ENCODE assay signal across 17 mouse cellular contexts in genomic region chr12:25235071-25235470, GRCm38 (mm10).
A peak's percentile ranks its signal among the peaks of the same experiment; 100 is the strongest.
DNase-seq lines count a peak whose midpoint lies in the region; ATAC-seq and TF ChIP-seq lines count a peak whose summit lies in the region.
"Had no signal": no experiment of that assay in that cellular context is flagged by ENCODE, and none has a peak within 500 bp of the region (broad histone marks: within the 10 kb centered on the region; RNA-seq: fewer than 3 reads in every experiment).

No protein-coding gene starts in this region.

- peak; percentile 26 for DNase-seq in heart, postnatal 4 days
- DNase-seq in liver, adult 2 months (ENCODE audit: extremely low read depth, low read depth, low spot score), result peak; percentile 68
- peak; percentile 58 for DNase-seq in embryonic facial prominence, embryonic 14.5 days (ENCODE audit: low spot score)
- DNase-seq: adrenal gland, postnatal 25 days; cerebellum, adult 18-20 months; right cerebral cortex, postnatal 25 days; thymus, postnatal 36 days had no signal

- no peaks in the 10 kb centered on the region for H3K9me3 ChIP-seq in forebrain, embryonic 15.5 days
- no peaks in the 10 kb centered on the region for H3K9me3 ChIP-seq in forebrain, embryonic 13.5 days (replicated peaks)
- H3K9me3 ChIP-seq in heart, embryonic 12.5 days (replicated peaks), result no peaks in the 10 kb centered on the region
- no peaks in the 10 kb centered on the region for H3K9me3 ChIP-seq in liver, embryonic 12.5 days (replicated peaks)
- H3K9me3 ChIP-seq in embryonic facial prominence, embryonic 14.5 days (ENCODE audit: control insufficient read depth, low read length), result no peaks in the 10 kb centered on the region
- H3K9me3 ChIP-seq: heart, embryonic 15.5 days; hindbrain, embryonic 10.5 days; midbrain, embryonic 10.5 days had no signal

- H3K4me3 ChIP-seq in forebrain, embryonic 15.5 days, result no peak overlapping the region
- no peak overlapping the region for H3K4me3 ChIP-seq in forebrain, embryonic 13.5 days
- H3K4me3 ChIP-seq in heart, embryonic 12.5 days, result no peak overlapping the region
- no peak overlapping the region for H3K4me3 ChIP-seq in liver, adult 2 months (ENCODE audit: insufficient read depth, low read depth, low read length)
- H3K4me3 ChIP-seq in liver, embryonic 12.5 days, result no peak overlapping the region
- H3K4me3 ChIP-seq in embryonic facial prominence, embryonic 14.5 days (ENCODE audit: low read depth, low read length), result no peak overlapping the region
- H3K4me3 ChIP-seq: heart, embryonic 15.5 days; hindbrain, embryonic 10.5 days; midbrain, embryonic 10.5 days had no signal

- no peak overlapping the region for H3K9ac ChIP-seq in forebrain, embryonic 15.5 days (replicated peaks)
- H3K9ac ChIP-seq in forebrain, embryonic 13.5 days, result no peak overlapping the region
- no peak overlapping the region for H3K9ac ChIP-seq in heart, embryonic 12.5 days
- peak overlapping the region; percentile 43; the same call in 1 of the 2 replicates for H3K9ac ChIP-seq in liver, adult 2 months (ENCODE audit: low read depth, low read length)
- no peak overlapping the region for H3K9ac ChIP-seq in liver, embryonic 12.5 days
- H3K9ac ChIP-seq in embryonic facial prominence, embryonic 14.5 days (ENCODE audit: low read depth, low read length), result no peak overlapping the region
- H3K9ac ChIP-seq: heart, embryonic 15.5 days had no signal

- peaks cover 13% of the 10 kb centered on the region for H3K4me1 ChIP-seq in forebrain, embryonic 15.5 days
- H3K4me1 ChIP-seq in forebrain, embryonic 13.5 days, result 0 out of 2 replicates have a peak, but pooled peaks cover 8% of the 10 kb centered on the region
- H3K4me1 ChIP-seq in heart, embryonic 12.5 days (replicated peaks), result peaks cover 30% of the 10 kb centered on the region
- H3K4me1 ChIP-seq in liver, adult 2 months (ENCODE audit: control insufficient read depth, insufficient read depth, low read length), result peaks cover 24% of the 10 kb centered on the region
- H3K4me1 ChIP-seq in liver, embryonic 12.5 days, result peaks cover 14% of the 10 kb centered on the region
- peaks cover 19% of the 10 kb centered on the region for H3K4me1 ChIP-seq in embryonic facial prominence, embryonic 14.5 days (ENCODE audit: control insufficient read depth, insufficient read depth, low read length)

- H3K79me2 ChIP-seq in liver, adult 2 months (ENCODE audit: control insufficient read depth, insufficient read depth, low read length), result no peaks in the 10 kb centered on the region

- TF ChIP-seq CTCF in liver, adult 2 months (IDR thresholded peaks at IDR 0.05; ENCODE audit: low read depth, low read length), result no peak

- no peak for ATAC-seq in forebrain, embryonic 15.5 days (replicated peaks)
- no peak for ATAC-seq in forebrain, embryonic 13.5 days
- no peak for ATAC-seq in heart, embryonic 12.5 days (ENCODE audit: insufficient number of reproducible peaks, low FRiP score)
- no peak for ATAC-seq in liver, embryonic 12.5 days
- ATAC-seq in embryonic facial prominence, embryonic 14.5 days (ENCODE audit: low read depth), result no peak
- ATAC-seq: hindbrain, postnatal 0 days; intestine, postnatal 0 days had no signal

- no peaks in the 10 kb centered on the region for H3K36me3 ChIP-seq in forebrain, embryonic 15.5 days
- no peaks in the 10 kb centered on the region for H3K36me3 ChIP-seq in forebrain, embryonic 13.5 days (ENCODE audit: poor library complexity, severe bottlenecking)
- H3K36me3 ChIP-seq in heart, embryonic 12.5 days, result no peaks in the 10 kb centered on the region
- no peaks in the 10 kb centered on the region for H3K36me3 ChIP-seq in liver, adult 2 months (ENCODE audit: control insufficient read depth, insufficient read depth, low read length)
- no peaks in the 10 kb centered on the region for H3K36me3 ChIP-seq in liver, embryonic 12.5 days
- no peaks in the 10 kb centered on the region for H3K36me3 ChIP-seq in embryonic facial prominence, embryonic 14.5 days (ENCODE audit: control insufficient read depth, insufficient read depth, low read length)
- H3K36me3 ChIP-seq: heart, embryonic 15.5 days; hindbrain, embryonic 10.5 days; midbrain, embryonic 10.5 days had no signal

- WGBS in forebrain, embryonic 15.5 days, result 41% methylated on average over 8 of the region's 8 CpGs
- WGBS in forebrain, embryonic 13.5 days, result 65% methylated on average over 8 of the region's 8 CpGs
- WGBS in heart, embryonic 12.5 days, result 32% methylated on average over 8 of the region's 8 CpGs
- 17% methylated on average over 8 of the region's 8 CpGs for WGBS in liver, adult 2 months
- WGBS in liver, embryonic 12.5 days (ENCODE audit: insufficient replicate concordance), result 37% methylated on average over 8 of the region's 8 CpGs
- WGBS in embryonic facial prominence, embryonic 14.5 days, result 25% methylated on average over 8 of the region's 8 CpGs

- no peak for TF ChIP-seq POLR2A in liver, adult 2 months (IDR thresholded peaks at IDR 0.05; ENCODE audit: extremely low read depth, insufficient read depth, low read length)

- peak overlapping the region; percentile 50 for H3K27ac ChIP-seq in forebrain, embryonic 15.5 days (replicated peaks)
- no peak overlapping the region for H3K27ac ChIP-seq in forebrain, embryonic 13.5 days
- H3K27ac ChIP-seq in heart, embryonic 12.5 days (ENCODE audit: poor library complexity, severe bottlenecking), result no peak overlapping the region
- peak overlapping the region; percentile 86 for H3K27ac ChIP-seq in liver, adult 2 months (replicated peaks; ENCODE audit: insufficient read depth, low read depth, low read length)
- H3K27ac ChIP-seq in liver, embryonic 12.5 days, result no peak overlapping the region
- no peak overlapping the region for H3K27ac ChIP-seq in embryonic facial prominence, embryonic 14.5 days (replicated peaks; ENCODE audit: low read depth, low read length)
- H3K27ac ChIP-seq: heart, embryonic 15.5 days; hindbrain, embryonic 10.5 days; hindbrain, postnatal 0 days; macrophage; midbrain, embryonic 10.5 days had no signal

- no peaks in the 10 kb centered on the region for H3K27me3 ChIP-seq in forebrain, embryonic 15.5 days
- H3K27me3 ChIP-seq in forebrain, embryonic 13.5 days, result no peaks in the 10 kb centered on the region
- H3K27me3 ChIP-seq in heart, embryonic 12.5 days (replicated peaks), result no peaks in the 10 kb centered on the region
- H3K27me3 ChIP-seq in liver, adult 2 months (ENCODE audit: control insufficient read depth, insufficient read depth, low read length), result no peaks in the 10 kb centered on the region
- H3K27me3 ChIP-seq in liver, embryonic 12.5 days (replicated peaks), result no peaks in the 10 kb centered on the region
- no peaks in the 10 kb centered on the region for H3K27me3 ChIP-seq in embryonic facial prominence, embryonic 14.5 days (replicated peaks; ENCODE audit: control insufficient read depth, insufficient read depth, low read length)
- H3K27me3 ChIP-seq: heart, embryonic 15.5 days had no signal

- H3K4me2 ChIP-seq in forebrain, embryonic 15.5 days (replicated peaks), result no peak overlapping the region
- no peak overlapping the region for H3K4me2 ChIP-seq in forebrain, embryonic 13.5 days
- no peak overlapping the region for H3K4me2 ChIP-seq in heart, embryonic 12.5 days
- no peak overlapping the region for H3K4me2 ChIP-seq in liver, embryonic 12.5 days
- 0 out of 2 replicates have a peak overlapping the region, but pooled peaks have one; percentile 28 for H3K4me2 ChIP-seq in embryonic facial prominence, embryonic 14.5 days (ENCODE audit: low read depth, low read length)
- H3K4me2 ChIP-seq: heart, embryonic 15.5 days had no signal

Comparison
In these comparisons a context has a peak if more than half of its experiments do, and no peak if none do; other contexts are left out.
1. H3K27ac ChIP-seq: peak in forebrain, embryonic 15.5 days (single experiment) and liver, adult 2 months (single experiment); none in forebrain, embryonic 13.5 days (single experiment), heart, embryonic 12.5 days (single experiment), liver, embryonic 12.5 days (single experiment) and embryonic facial prominence, embryonic 14.5 days (single experiment).
2. Peak in every context shown above with its lines, with median percentiles within 50 percentile points of each other: DNase-seq.